Mouse (Mus musculus): ENCODE measurements around the gene Hoxb9. TPM values are rescaled to one million over a fixed set of nuclear protein-coding genes. Genes with fewer than 3 reads are reported as not detected.
A peak's percentile ranks its signal among the peaks of the same experiment; 100 is the strongest.

The Hoxb9 gene
- polyA plus RNA-seq, 1 experiment from 2014 or later: 0.08 TPM

- peak; percentile 86 for DNase-seq
- Histone ChIP-seq H3K9me3 (ENCODE audit: low read depth, low read length) (no peaks in the 10 kb centered on the region), H3K4me3 (ENCODE audit: low read depth, low read length) (peak within 1 kb of the TSS; percentile 48), H3K4me2 (peak within 1 kb of the TSS; percentile 86), H3K27me3 (ENCODE audit: insufficient read depth, low read length) (peaks cover 90% of the 10 kb centered on the region), H3K27ac (ENCODE audit: low read depth) (peak within 1 kb of the TSS; percentile 73), H3K9ac (peak within 1 kb of the TSS; percentile 56), H3K4me1 (ENCODE audit: insufficient read depth) (0 out of 2 replicates have a peak, but pooled peaks cover 3% of the 10 kb centered on the region), H3K36me3 (ENCODE audit: insufficient read depth) (no peaks in the 10 kb centered on the region)
- ATAC-seq (ENCODE audit: insufficient read depth): no peak
- WGBS: 2% methylated on average over 43 of the region's 43 CpGs
- no peak for TF ChIP-seq CTCF (IDR thresholded peaks at IDR 0.05; ENCODE audit: low read depth)
Observed at GRCm38 (mm10) chr11:96285771-96286738, 14.8 kb downstream of the Hoxb9 start, which contains the start of gene Hoxb7. Hoxb7 (plus strand) TSS chr11:96286623.

GRCm38 (mm10) chr11:96286739-96287385, 15.6 kb downstream of the Hoxb9 start:
- H3K4me3 ChIP-seq (ENCODE audit: low read depth, low read length): peak overlapping the region; percentile 48
- peak; percentile 42 for DNase-seq
- under 1% methylated on average over 55 of the region's 55 CpGs for WGBS
- TF ChIP-seq CTCF (IDR thresholded peaks at IDR 0.05; ENCODE audit: low read depth): no peak
- peak overlapping the region; percentile 63; the same call in 1 of the 2 replicates for H3K27ac ChIP-seq (ENCODE audit: low read depth)
- no peaks in the 10 kb centered on the region for H3K9me3 ChIP-seq (ENCODE audit: low read depth, low read length)
- no peaks in the 10 kb centered on the region for H3K36me3 ChIP-seq (ENCODE audit: insufficient read depth)
- peaks cover 88% of the 10 kb centered on the region for H3K27me3 ChIP-seq (ENCODE audit: insufficient read depth, low read length)
- 0 out of 2 replicates have a peak, but pooled peaks cover 3% of the 10 kb centered on the region for H3K4me1 ChIP-seq (ENCODE audit: insufficient read depth)
- no peak for ATAC-seq (ENCODE audit: insufficient read depth)
- H3K4me2 ChIP-seq: peak overlapping the region; percentile 86
- peak overlapping the region; percentile 56 for H3K9ac ChIP-seq

- no peak for ATAC-seq (ENCODE audit: insufficient read depth)
- peak overlapping the region; percentile 48 for H3K4me3 ChIP-seq (ENCODE audit: low read depth, low read length)
- 7% methylated on average over 9 of the region's 9 CpGs for WGBS
Observed at GRCm38 (mm10) chr11:96287411-96287810, 16.2 kb downstream of the Hoxb9 start.

DNA sequence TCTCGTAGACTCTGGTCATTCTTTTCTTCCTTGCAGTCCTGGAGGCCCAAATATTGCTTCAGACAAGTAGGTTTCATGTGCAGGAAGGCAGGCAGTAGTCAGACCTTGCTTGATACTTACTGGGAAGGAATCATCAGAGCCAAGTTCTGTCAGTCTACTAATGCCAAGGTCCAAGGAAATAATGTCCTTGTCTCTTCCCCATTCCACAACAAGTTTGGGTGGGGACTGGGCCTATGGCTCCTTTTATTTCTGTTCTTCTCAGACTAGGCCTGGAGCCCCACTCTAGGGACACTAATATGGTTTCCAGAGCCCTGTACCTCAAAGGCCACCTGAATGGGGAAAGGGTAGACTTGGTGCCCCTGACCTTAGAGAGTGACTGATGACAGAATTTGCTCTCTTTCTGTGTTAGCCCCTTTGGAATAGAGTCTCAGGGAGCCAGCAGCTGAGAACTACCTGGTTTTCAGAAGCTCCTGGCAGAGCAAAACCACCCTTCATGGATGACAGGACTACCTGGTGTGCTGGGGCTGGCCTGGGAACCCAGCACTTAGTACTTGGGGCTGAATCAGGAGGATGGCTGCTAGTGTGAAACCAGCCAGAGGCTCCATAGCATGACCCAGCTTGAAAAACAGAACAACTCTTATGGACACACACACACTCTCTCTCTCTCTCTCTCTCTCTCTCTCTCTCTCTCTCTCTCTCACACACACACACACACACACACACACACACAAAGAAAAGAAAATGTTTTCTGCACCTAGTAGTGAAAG, 17.4 kb downstream of the Hoxb9 start:
- H3K27ac ChIP-seq (ENCODE audit: low read depth): no peak overlapping the region
- WGBS: 24% methylated on average over 1 of the region's 1 CpGs
- no peak for TF ChIP-seq CTCF (IDR thresholded peaks at IDR 0.05; ENCODE audit: low read depth)
- H3K4me3 ChIP-seq (ENCODE audit: low read depth, low read length): no peak overlapping the region
- ATAC-seq (ENCODE audit: insufficient read depth) (no peak), DNase-seq (no peak)
- no peak overlapping the region for H3K9ac ChIP-seq
- H3K4me1 ChIP-seq (ENCODE audit: insufficient read depth): 0 out of 2 replicates have a peak, but pooled peaks cover 3% of the 10 kb centered on the region
- H3K9me3 ChIP-seq (ENCODE audit: low read depth, low read length): no peaks in the 10 kb centered on the region
- H3K27me3 ChIP-seq (ENCODE audit: insufficient read depth, low read length): peaks cover 89% of the 10 kb centered on the region
- no peaks in the 10 kb centered on the region for H3K36me3 ChIP-seq (ENCODE audit: insufficient read depth)
- H3K4me2 ChIP-seq: no peak overlapping the region

More at GRCm38 (mm10) chr11:96287411-96287810, 16.2 kb downstream of the Hoxb9 start:
- peaks cover 88% of the 10 kb centered on the region for H3K27me3 ChIP-seq (ENCODE audit: insufficient read depth, low read length)
- H3K27ac ChIP-seq (ENCODE audit: low read depth): peak overlapping the region; percentile 63; the same call in 1 of the 2 replicates
- no peak for TF ChIP-seq CTCF (IDR thresholded peaks at IDR 0.05; ENCODE audit: low read depth)
- no peaks in the 10 kb centered on the region for H3K36me3 ChIP-seq (ENCODE audit: insufficient read depth)
- peak overlapping the region; percentile 86 for H3K4me2 ChIP-seq
- no peak for DNase-seq
- no peaks in the 10 kb centered on the region for H3K9me3 ChIP-seq (ENCODE audit: low read depth, low read length)
- 0 out of 2 replicates have a peak, but pooled peaks cover 3% of the 10 kb centered on the region for H3K4me1 ChIP-seq (ENCODE audit: insufficient read depth)
- peak overlapping the region; percentile 56 for H3K9ac ChIP-seq

GRCm38 (mm10) chr11:96289293-96289692, 18.0 kb downstream of the Hoxb9 start:
- no peak overlapping the region for H3K4me2 ChIP-seq
- WGBS: 26% methylated on average over 21 of the region's 21 CpGs
- 0 out of 2 replicates have a peak, but pooled peaks cover 3% of the 10 kb centered on the region for H3K4me1 ChIP-seq (ENCODE audit: insufficient read depth)
- H3K36me3 ChIP-seq (ENCODE audit: insufficient read depth): no peaks in the 10 kb centered on the region
- no peaks in the 10 kb centered on the region for H3K9me3 ChIP-seq (ENCODE audit: low read depth, low read length)
- no peak overlapping the region for H3K27ac ChIP-seq (ENCODE audit: low read depth)
- DNase-seq (no peak), ATAC-seq (ENCODE audit: insufficient read depth) (no peak)
- TF ChIP-seq CTCF (IDR thresholded peaks at IDR 0.05; ENCODE audit: low read depth): no peak
- H3K4me3 ChIP-seq (ENCODE audit: low read depth, low read length): no peak overlapping the region
- peaks cover 89% of the 10 kb centered on the region for H3K27me3 ChIP-seq (ENCODE audit: insufficient read depth, low read length)
- H3K9ac ChIP-seq: no peak overlapping the region

- no peak overlapping the region for H3K27ac ChIP-seq (ENCODE audit: low read depth)
- H3K36me3 ChIP-seq (ENCODE audit: insufficient read depth): no peaks in the 10 kb centered on the region
- no peak for TF ChIP-seq CTCF (IDR thresholded peaks at IDR 0.05; ENCODE audit: low read depth)
- 27% methylated on average over 6 of the region's 6 CpGs for WGBS
- no peak overlapping the region for H3K4me2 ChIP-seq
- H3K4me1 ChIP-seq (ENCODE audit: insufficient read depth): 0 out of 2 replicates have a peak, but pooled peaks cover 7% of the 10 kb centered on the region
- H3K4me3 ChIP-seq (ENCODE audit: low read depth, low read length): no peak overlapping the region
- DNase-seq (no peak), ATAC-seq (ENCODE audit: insufficient read depth) (no peak)
- H3K27me3 ChIP-seq (ENCODE audit: insufficient read depth, low read length): peaks cover 91% of the 10 kb centered on the region
- H3K9me3 ChIP-seq (ENCODE audit: low read depth, low read length): no peaks in the 10 kb centered on the region
- no peak overlapping the region for H3K9ac ChIP-seq
Observed at GRCm38 (mm10) chr11:96289837-96290236, 18.6 kb downstream of the Hoxb9 start.
